Comparison of ENCODE assay signal across 17 mouse cellular contexts in genomic region chr11:117255108-117255489, GRCm38 (mm10).
"Had no signal": no experiment of that assay in that cellular context is flagged by ENCODE, and none has a peak within 500 bp of the region (broad histone marks: within the 10 kb centered on the region; RNA-seq: fewer than 3 reads in every experiment).

No protein-coding gene starts in this region.

- ATAC-seq: midbrain, embryonic 16.5 days had no signal

- H3K27ac ChIP-seq: midbrain, embryonic 10.5 days; midbrain, embryonic 12.5 days; neural tube, embryonic 13.5 days; neural tube, embryonic 15.5 days had no signal

- H3K36me3 ChIP-seq: midbrain, embryonic 10.5 days; midbrain, embryonic 12.5 days; neural tube, embryonic 13.5 days; neural tube, embryonic 15.5 days had no signal

- H3K4me2 ChIP-seq: lung, embryonic 14.5 days; midbrain, embryonic 12.5 days; neural tube, embryonic 13.5 days; neural tube, embryonic 15.5 days had no signal

- H3K9ac ChIP-seq: lung, embryonic 14.5 days; midbrain, embryonic 12.5 days; neural tube, embryonic 13.5 days; neural tube, embryonic 15.5 days had no signal

- H3K27me3 ChIP-seq: midbrain, embryonic 12.5 days; neural tube, embryonic 13.5 days; neural tube, embryonic 15.5 days had no signal

- H3K9me3 ChIP-seq: midbrain, embryonic 10.5 days; neural tube, embryonic 13.5 days; neural tube, embryonic 15.5 days had no signal

- DNase-seq: lung, embryonic 14.5 days; lung, postnatal 10 days; midbrain, embryonic 14.5 days; retina, postnatal 1 day; right cerebral cortex, adult 18-20 months; right cerebral cortex, postnatal 25 days; right cerebral cortex, postnatal 4 days; spleen, adult 18-20 months; thymus, adult 18-20 months; thymus, postnatal 14 days; thymus, postnatal 36 days had no signal

- H3K4me3 ChIP-seq: midbrain, embryonic 10.5 days; midbrain, embryonic 12.5 days; myocyte; neural tube, embryonic 13.5 days; neural tube, embryonic 15.5 days had no signal
